Mouse (Mus musculus): ENCODE data around the gene Fnbp4. TPM values are rescaled to one million over a fixed set of nuclear protein-coding genes. Genes with fewer than 3 reads are reported as not detected.

Gene Fnbp4
- polyA plus RNA-seq, 1 experiment from 2014 or later: 26.9 TPM

Other genes starting within 250 kb of the Fnbp4 start
- 2.1 and 2.2 TPM in 2 replicates for gene Ptprj, start 164.7 kb upstream of the Fnbp4 start, polyA plus RNA-seq (2015; fragmentation: Nextera tagmentation; extraction: Ambion mirVana)
- gene Nup160, start 68.2 kb upstream of the Fnbp4 start, polyA plus RNA-seq (2015; fragmentation: Nextera tagmentation; extraction: Ambion mirVana): 27.6 and 31.7 TPM in 2 replicates
- gene Agbl2, start 37.4 kb downstream of the Fnbp4 start, polyA plus RNA-seq (2015; fragmentation: Nextera tagmentation; extraction: Ambion mirVana): 0.05 and 0.07 TPM in 2 replicates
- 109 and 117 TPM in 2 replicates for gene Mtch2, start 101.8 kb downstream of the Fnbp4 start, polyA plus RNA-seq (2015; fragmentation: Nextera tagmentation; extraction: Ambion mirVana)
- gene C1qtnf4, start 140.5 kb downstream of the Fnbp4 start, polyA plus RNA-seq (2015; fragmentation: Nextera tagmentation; extraction: Ambion mirVana): 1.5 and 1.6 TPM in 2 replicates
- 15.7 TPM in 2 replicates for gene Kbtbd4, start 159.4 kb downstream of the Fnbp4 start, polyA plus RNA-seq (2015; fragmentation: Nextera tagmentation; extraction: Ambion mirVana)
- gene Ndufs3, start 159.5 kb downstream of the Fnbp4 start, polyA plus RNA-seq (2015; fragmentation: Nextera tagmentation; extraction: Ambion mirVana): 143 and 146 TPM in 2 replicates
- gene Celf1, start 195.0 kb downstream of the Fnbp4 start, polyA plus RNA-seq (2015; fragmentation: Nextera tagmentation; extraction: Ambion mirVana): 46.8 and 47.9 TPM in 2 replicates